Mouse (Mus musculus) thymus, adult 2 months (tissue): ENCODE measurements at regions not wholly inside any gene's neighbourhood (a gene's known extent, or its start where the extent isn't known, plus 50 kb on each side); places are given as distances from the start of the nearest gene placed in this dataset.

Experiments used
- DNase-seq: peaks from one replicate; pipeline ENCODE4 v3.0.0; 2021
- H3K27ac ChIP-seq: fragments of 200-500 bp; 2 replicates; pipeline ENCODE4 v1.5.1; 2012; ENCODE audit warnings: low read length, control low read depth; ENCODE audit not compliant: control insufficient read depth, insufficient read depth
- H3K27me3 ChIP-seq: fragments of 200-500 bp; 2 replicates; pipeline ENCODE4 v1.6.1; 2012; ENCODE audit warnings: mild to moderate bottlenecking, low read length, moderate library complexity, mixed read lengths; ENCODE audit not compliant: control insufficient read depth, insufficient read depth
- H3K36me3 ChIP-seq: fragments of 200-500 bp; 2 replicates; pipeline ENCODE4 v1.6.1; 2012; ENCODE audit warnings: mild to moderate bottlenecking, low read length, moderate library complexity; ENCODE audit not compliant: control insufficient read depth, insufficient read depth
- H3K4me1 ChIP-seq: fragments of 200-500 bp; replicated peaks from 2 replicates; pipeline ENCODE4 v1.6.1; 2012; ENCODE audit warnings: low read length; ENCODE audit not compliant: control insufficient read depth, insufficient read depth
- H3K4me3 ChIP-seq: fragments of 200-500 bp; 2 replicates; pipeline ENCODE4 v1.5.1; 2012; ENCODE audit warnings: mild to moderate bottlenecking, low read length, control low read depth, moderate library complexity; ENCODE audit not compliant: control insufficient read depth, insufficient read depth
- CTCF ChIP-seq: fragments of 200-500 bp; IDR thresholded peaks from 2 replicates; pipeline ENCODE4 v1.5.1; 2012; ENCODE audit warnings: mild to moderate bottlenecking, control low read depth, low read length, moderate library complexity, borderline replicate concordance; ENCODE audit not compliant: control insufficient read depth, poor library complexity, insufficient read depth; ENCODE audit errors: extremely low read depth
- POLR2A ChIP-seq: fragments of 200-500 bp; IDR thresholded peaks from 2 replicates; pipeline ENCODE4 v1.6.1; 2012; ENCODE audit warnings: mild to moderate bottlenecking, low read length, control low read depth, moderate library complexity; ENCODE audit not compliant: control insufficient read depth, poor library complexity, insufficient read depth; ENCODE audit errors: extremely low read depth
- WGBS: fragments of 180-500 bp; shearing (Covaris S2); methylation state at CpG from one replicate; pipeline ENCODE4 v1.1.7; 2018; 5-methylcytosine and 5-hydroxymethylcytosine counted together

DNA sequence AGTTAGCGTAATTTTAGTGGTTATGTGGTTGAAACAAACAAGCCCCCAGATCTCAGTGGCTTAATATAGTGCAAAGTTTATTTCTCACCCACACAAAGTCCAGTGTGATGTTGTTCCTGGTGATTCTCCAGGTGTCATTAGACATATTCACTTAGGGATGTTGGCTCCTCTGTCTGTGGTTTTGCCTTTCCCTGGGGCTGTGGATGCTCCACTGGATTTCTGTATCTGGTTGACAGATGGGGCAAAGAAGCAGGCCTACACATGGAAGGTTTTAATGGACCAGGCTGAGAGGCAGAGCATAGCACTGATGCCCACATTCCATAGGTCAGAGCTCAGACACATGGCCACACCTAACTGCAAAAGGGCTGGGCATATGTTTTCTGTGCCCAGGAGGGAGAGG lies 121.6 kb downstream of the Ttc32 start:
- no peaks in the 10 kb centered on the region; the same call in 1 of the 2 replicates for H3K27me3 ChIP-seq
- no peaks in the 10 kb centered on the region for H3K36me3 ChIP-seq
- no peaks in the 10 kb centered on the region for H3K4me1 ChIP-seq
- TF ChIP-seq CTCF (no peak), POLR2A (no peak)
- no peak overlapping the region for H3K4me3 ChIP-seq
- WGBS: 67% methylated on average over 1 of the region's 1 CpGs
- H3K27ac ChIP-seq: no peak overlapping the region
- DNase-seq: no peak

DNA sequence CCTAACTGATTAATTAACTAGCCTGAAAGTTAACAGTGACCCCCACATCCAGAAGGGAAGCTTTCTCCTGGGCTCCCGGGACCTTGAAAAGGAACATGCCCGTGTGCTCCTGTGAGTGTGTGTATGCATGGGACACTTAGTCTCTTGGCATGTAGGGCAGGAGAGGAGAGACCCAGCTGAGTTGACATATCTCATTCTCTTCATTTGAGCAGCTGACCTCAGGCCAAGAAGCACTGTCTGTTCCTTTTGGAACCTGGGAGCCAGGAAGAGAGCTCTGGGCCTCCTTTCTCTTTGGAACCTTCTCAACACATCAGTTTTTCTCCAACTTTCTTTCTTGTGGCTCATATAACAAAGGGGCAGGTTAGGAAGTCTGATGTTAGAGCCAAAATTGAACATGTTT lies 124.7 kb downstream of the Ttc32 start:
- Histone ChIP-seq H3K27me3 (no peaks in the 10 kb centered on the region; the same call in 1 of the 2 replicates), H3K4me3 (no peak overlapping the region), H3K4me1 (no peaks in the 10 kb centered on the region), H3K27ac (no peak overlapping the region), H3K36me3 (no peaks in the 10 kb centered on the region)
- TF ChIP-seq CTCF: no peak
- TF ChIP-seq POLR2A: no peak
- 95% methylated on average over 2 of the region's 2 CpGs for WGBS
- no peak for DNase-seq

GRCm38 (mm10) chr12:9156794-9157193 lies 127.0 kb downstream of the Ttc32 start:
- TF ChIP-seq POLR2A (no peak), CTCF (no peak)
- no peak overlapping the region for H3K4me3 ChIP-seq
- H3K27me3 ChIP-seq: no peaks in the 10 kb centered on the region; the same call in 1 of the 2 replicates
- no peak for DNase-seq
- H3K36me3 ChIP-seq: no peaks in the 10 kb centered on the region
- no peak overlapping the region for H3K27ac ChIP-seq
- no peaks in the 10 kb centered on the region for H3K4me1 ChIP-seq

DNA sequence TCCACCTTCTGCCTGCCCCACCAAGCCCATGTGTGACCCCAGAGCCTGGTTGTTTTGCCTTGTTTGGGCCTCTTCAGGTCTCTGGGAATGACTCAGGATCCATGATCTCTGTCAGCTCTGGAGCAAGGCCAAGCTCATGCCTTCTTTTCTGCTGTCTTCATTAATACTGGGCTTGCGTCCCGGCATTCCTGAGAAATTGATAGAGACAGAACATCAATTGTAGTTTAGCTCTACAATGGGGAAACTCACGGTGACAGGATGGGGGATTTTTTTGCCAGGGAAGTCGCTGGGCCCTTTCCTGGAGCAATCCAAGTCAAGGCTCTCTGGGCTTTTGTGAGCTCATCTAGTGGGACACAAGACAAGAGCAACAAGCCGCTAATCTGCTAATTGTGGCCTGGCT lies 129.0 kb downstream of the Ttc32 start:
- Histone ChIP-seq H3K4me1 (no peaks in the 10 kb centered on the region), H3K27ac (no peak overlapping the region), H3K36me3 (no peaks in the 10 kb centered on the region), H3K27me3 (no peaks in the 10 kb centered on the region; the same call in 1 of the 2 replicates), H3K4me3 (no peak overlapping the region)
- 84% methylated on average over 5 of the region's 5 CpGs for WGBS
- DNase-seq: no peak
- TF ChIP-seq CTCF (no peak), POLR2A (no peak)

GRCm38 (mm10) chr12:9165367-9165940 lies 135.7 kb downstream of the Ttc32 start:
- H3K4me1 ChIP-seq: no peaks in the 10 kb centered on the region
- no peak for DNase-seq
- no peaks in the 10 kb centered on the region for H3K27me3 ChIP-seq
- no peak overlapping the region for H3K4me3 ChIP-seq
- no peaks in the 10 kb centered on the region for H3K36me3 ChIP-seq
- 83% methylated on average over 4 of the region's 4 CpGs for WGBS
- H3K27ac ChIP-seq: no peak overlapping the region
- TF ChIP-seq POLR2A (no peak), CTCF (no peak)

GRCm38 (mm10) chr12:9166218-9166908 lies 136.6 kb downstream of the Ttc32 start:
- TF ChIP-seq POLR2A (no peak), CTCF (0 out of 2 replicates have a peak, but pooled peaks have one; percentile 17)
- peak; percentile 5 for DNase-seq
- no peaks in the 10 kb centered on the region for H3K4me1 ChIP-seq
- no peak overlapping the region for H3K27ac ChIP-seq
- no peak overlapping the region for H3K4me3 ChIP-seq
- no peaks in the 10 kb centered on the region for H3K27me3 ChIP-seq
- no peaks in the 10 kb centered on the region for H3K36me3 ChIP-seq
- 63% methylated on average over 10 of the region's 10 CpGs for WGBS

DNA sequence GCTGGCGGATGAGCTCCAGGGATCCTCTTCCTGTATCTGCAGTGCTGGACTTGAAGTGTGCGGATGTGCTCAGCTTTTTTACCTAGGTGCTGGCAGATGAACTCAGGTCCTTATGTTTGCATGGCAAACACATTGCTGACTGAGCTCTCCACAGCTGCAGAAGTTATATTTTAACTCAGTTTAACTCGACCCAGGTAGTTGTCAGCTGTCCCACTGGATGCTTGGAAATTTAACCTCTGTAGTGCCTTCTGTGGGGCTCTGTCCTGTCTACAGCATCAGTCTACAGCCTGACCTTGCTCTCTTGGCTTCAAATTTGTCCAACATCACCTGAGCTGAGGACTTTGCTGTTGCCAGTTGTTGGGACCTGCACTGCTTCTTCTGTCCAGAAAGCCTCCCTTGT lies 139.2 kb downstream of the Ttc32 start:
- TF ChIP-seq POLR2A (no peak), CTCF (no peak)
- Histone ChIP-seq H3K27me3 (no peaks in the 10 kb centered on the region), H3K4me3 (no peak overlapping the region), H3K27ac (no peak overlapping the region), H3K36me3 (no peaks in the 10 kb centered on the region), H3K4me1 (no peaks in the 10 kb centered on the region)
- DNase-seq: no peak
- 88% methylated on average over 3 of the region's 3 CpGs for WGBS

GRCm38 (mm10) chr12:9173680-9174079 lies 143.9 kb downstream of the Ttc32 start:
- Histone ChIP-seq H3K27me3 (no peaks in the 10 kb centered on the region), H3K4me3 (no peak overlapping the region), H3K27ac (no peak overlapping the region), H3K36me3 (no peaks in the 10 kb centered on the region), H3K4me1 (no peaks in the 10 kb centered on the region)
- 30% methylated on average over 1 of the region's 1 CpGs for WGBS
- DNase-seq: no peak
- TF ChIP-seq CTCF (no peak), POLR2A (no peak)
